19 mouse cellular contexts compared by ENCODE assay signal in the genomic region with DNA sequence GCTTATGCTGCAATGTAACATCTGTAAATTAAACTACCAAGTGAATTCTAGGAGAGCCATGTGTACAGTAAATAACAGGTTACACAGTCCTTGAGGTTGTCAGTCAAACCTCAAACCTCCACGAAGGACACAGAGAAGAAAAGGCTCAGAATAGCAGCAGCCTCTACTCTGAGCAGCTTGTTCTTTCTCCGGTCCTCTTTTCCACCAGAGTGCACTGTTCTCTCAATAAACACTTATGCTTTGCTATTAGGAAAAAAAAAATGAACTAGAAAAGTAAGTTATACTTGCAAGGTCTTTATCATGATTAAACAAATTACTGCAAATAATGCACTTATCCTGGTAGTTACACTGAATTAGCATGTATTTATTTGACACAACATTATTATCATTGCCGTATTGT.
DNase-seq lines count a peak whose midpoint lies in the region; ATAC-seq and TF ChIP-seq lines count a peak whose summit lies in the region.
"Had no signal": no experiment of that assay in that cellular context is flagged by ENCODE, and none has a peak within 500 bp of the region (broad histone marks: within the 10 kb centered on the region; RNA-seq: fewer than 3 reads in every experiment).

No protein-coding gene starts in this region.

- no peaks in the 10 kb centered on the region for H3K27me3 ChIP-seq in forebrain, postnatal 0 days (ENCODE audit: insufficient read depth, low read length)
- H3K27me3 ChIP-seq in forebrain, embryonic 13.5 days, result no peaks in the 10 kb centered on the region
- H3K27me3 ChIP-seq in liver, adult 2 months (ENCODE audit: control insufficient read depth, insufficient read depth, low read length), result no peaks in the 10 kb centered on the region

- 49% methylated on average over 3 of the region's 3 CpGs for WGBS in forebrain, postnatal 0 days
- 50% methylated on average over 3 of the region's 3 CpGs for WGBS in forebrain, embryonic 13.5 days
- 43% methylated on average over 3 of the region's 3 CpGs for WGBS in liver, adult 2 months

- no peak overlapping the region for H3K4me2 ChIP-seq in forebrain, postnatal 0 days (ENCODE audit: low read depth)
- H3K4me2 ChIP-seq in forebrain, embryonic 13.5 days, result no peak overlapping the region
- H3K4me2 ChIP-seq: hindbrain, embryonic 14.5 days had no signal

- ATAC-seq in forebrain, postnatal 0 days, result peak; percentile 65; the same call in 1 of the 2 replicates
- ATAC-seq in forebrain, embryonic 13.5 days, result no peak
- ATAC-seq: activated CD4-positive, CD25-positive, alpha-beta regulatory T cell, adult 4 months; lung, postnatal 0 days had no signal

- no peak overlapping the region for H3K9ac ChIP-seq in forebrain, postnatal 0 days
- H3K9ac ChIP-seq in forebrain, embryonic 13.5 days, result no peak overlapping the region
- H3K9ac ChIP-seq in liver, adult 2 months (ENCODE audit: low read depth, low read length), result no peak overlapping the region
- H3K9ac ChIP-seq: hindbrain, embryonic 14.5 days had no signal

- no peaks in the 10 kb centered on the region for H3K36me3 ChIP-seq in forebrain, postnatal 0 days (ENCODE audit: insufficient read depth)
- no peaks in the 10 kb centered on the region for H3K36me3 ChIP-seq in forebrain, embryonic 13.5 days (ENCODE audit: poor library complexity, severe bottlenecking)
- no peaks in the 10 kb centered on the region for H3K36me3 ChIP-seq in liver, adult 2 months (ENCODE audit: control insufficient read depth, insufficient read depth, low read length)

- H3K9me3 ChIP-seq in forebrain, postnatal 0 days (ENCODE audit: low read length), result no peaks in the 10 kb centered on the region
- no peaks in the 10 kb centered on the region for H3K9me3 ChIP-seq in forebrain, embryonic 13.5 days (replicated peaks)

- no peak; the same call in 1 of the 2 replicates for TF ChIP-seq CTCF in forebrain, postnatal 0 days (IDR thresholded peaks at IDR 0.05; ENCODE audit: low read depth)
- peak; percentile 1; the same call in 1 of the 2 replicates for TF ChIP-seq CTCF in liver, adult 2 months (IDR thresholded peaks at IDR 0.05; ENCODE audit: low read depth, low read length)

- DNase-seq in forebrain, postnatal 0 days, result peak; percentile 7
- DNase-seq in liver, adult 2 months (ENCODE audit: extremely low read depth, low read depth, low spot score), result peak; percentile 8
- DNase-seq in liver, result no peak
- DNase-seq in brain, adult 2 months (ENCODE audit: low read depth, low spot score), result peak; percentile 17
- peak; percentile 2 for DNase-seq in telencephalon, adult 2 months (ENCODE audit: low read depth, low spot score)
- no peak for DNase-seq in kidney, postnatal 25 days
- DNase-seq: adrenal gland, postnatal 10 days; cerebellum, adult 8-10 months; cerebellum, postnatal 36 days; gastrocnemius, adult 2 months; heart, postnatal 36 days; kidney, adult 2 months; thymus, postnatal 14 days had no signal

- no peaks in the 10 kb centered on the region for H3K79me2 ChIP-seq in liver, adult 2 months (ENCODE audit: control insufficient read depth, insufficient read depth, low read length)

- H3K4me1 ChIP-seq in forebrain, postnatal 0 days (ENCODE audit: insufficient read depth), result no peaks in the 10 kb centered on the region
- no peaks in the 10 kb centered on the region for H3K4me1 ChIP-seq in forebrain, embryonic 13.5 days
- no peaks in the 10 kb centered on the region for H3K4me1 ChIP-seq in liver, adult 2 months (ENCODE audit: control insufficient read depth, insufficient read depth, low read length)

- no peak for TF ChIP-seq POLR2A in liver, adult 2 months (IDR thresholded peaks at IDR 0.05; ENCODE audit: extremely low read depth, insufficient read depth, low read length)

- H3K27ac ChIP-seq in forebrain, postnatal 0 days (ENCODE audit: low read depth, low read length), result no peak overlapping the region
- no peak overlapping the region for H3K27ac ChIP-seq in forebrain, embryonic 13.5 days
- no peak overlapping the region for H3K27ac ChIP-seq in liver, adult 2 months (replicated peaks; ENCODE audit: insufficient read depth, low read depth, low read length)
- H3K27ac ChIP-seq: gastrocnemius, adult 2 months; hindbrain, embryonic 14.5 days; kidney, postnatal 0 days; macrophage had no signal

- H3K4me3 ChIP-seq in forebrain, postnatal 0 days (ENCODE audit: low read depth, low read length), result no peak overlapping the region
- H3K4me3 ChIP-seq in forebrain, embryonic 13.5 days, result no peak overlapping the region
- H3K4me3 ChIP-seq in liver, adult 2 months (ENCODE audit: insufficient read depth, low read depth, low read length), result no peak overlapping the region
- H3K4me3 ChIP-seq: gastrocnemius, adult 2 months had no signal

Comparison
In these comparisons a context has a peak if more than half of its experiments do, and no peak if none do; other contexts are left out.
1. DNase-seq: peak in forebrain, postnatal 0 days (single experiment), liver, adult 2 months (single experiment), brain, adult 2 months (single experiment) and telencephalon, adult 2 months (single experiment); none in liver (single experiment) and kidney, postnatal 25 days (0 of 2).